Mouse (Mus musculus): ENCODE measurements around the gene Vps39.

- TF ChIP-seq POLR2A (IDR thresholded peaks at IDR 0.05; ENCODE audit: low read depth, low read length), result no peak
- no peak for TF ChIP-seq CTCF (IDR thresholded peaks at IDR 0.05; ENCODE audit: borderline replicate concordance, insufficient read depth, low read length)
Observed at GRCm38 (mm10) chr2:120366501-120366900, 13.6 kb upstream of the Vps39 start.

All from embryonic fibroblast, embryonic 13.5 days (primary cell).